Mouse (Mus musculus): ENCODE measurements at regions not wholly inside any gene's neighbourhood (a gene's known extent, or its start where the extent isn't known, plus 50 kb on each side); places are given as distances from the start of the nearest gene placed in this dataset.

GRCm38 (mm10) chr10:37240201-37240600 lies 101.5 kb upstream of the Marcks start:
- DNase-seq (ENCODE audit: low read depth in 2 of 2, low spot score in 2 of 2) = no peak

GRCm38 (mm10) chr10:37236001-37236822 lies 97.5 kb upstream of the Marcks start:
- DNase-seq (ENCODE audit: low read depth in 2 of 2, low spot score in 2 of 2) = no peak

- DNase-seq (ENCODE audit: low read depth in 2 of 2, low spot score in 2 of 2) = peak; percentile 3 to 8
Observed at GRCm38 (mm10) chr10:37231936-37232556, 93.3 kb upstream of the Marcks start.

- no peak for DNase-seq (ENCODE audit: low read depth in 2 of 2, low spot score in 2 of 2)
Observed at GRCm38 (mm10) chr10:37231159-37231558, 92.4 kb upstream of the Marcks start.

- DNase-seq (ENCODE audit: low read depth in 2 of 2, low spot score in 2 of 2) = no peak
Observed at GRCm38 (mm10) chr10:37227889-37228288, 89.2 kb upstream of the Marcks start.

GRCm38 (mm10) chr10:37221730-37222129 lies 83.0 kb upstream of the Marcks start:
- no peak for DNase-seq (ENCODE audit: low read depth in 2 of 2, low spot score in 2 of 2)

- no peak for DNase-seq (ENCODE audit: low read depth in 2 of 2, low spot score in 2 of 2)
Observed at GRCm38 (mm10) chr10:37220434-37220833, 81.7 kb upstream of the Marcks start.

- DNase-seq (ENCODE audit: low read depth in 2 of 2, low spot score in 2 of 2) = no peak
Observed at GRCm38 (mm10) chr10:37219936-37220335, 81.2 kb upstream of the Marcks start.

- no peak for DNase-seq (ENCODE audit: low read depth in 2 of 2, low spot score in 2 of 2)
Observed at GRCm38 (mm10) chr10:37219381-37219780, 80.7 kb upstream of the Marcks start.

GRCm38 (mm10) chr10:37214656-37215055 lies 75.9 kb upstream of the Marcks start:
- DNase-seq (ENCODE audit: low read depth in 2 of 2, low spot score in 2 of 2) = no peak

- DNase-seq (ENCODE audit: low read depth in 2 of 2, low spot score in 2 of 2) = no peak
Observed at GRCm38 (mm10) chr10:37212350-37213035, 73.8 kb upstream of the Marcks start.

GRCm38 (mm10) chr10:37211305-37211704 lies 72.6 kb upstream of the Marcks start:
- no peak for DNase-seq (ENCODE audit: low read depth in 2 of 2, low spot score in 2 of 2)

- no peak for DNase-seq (ENCODE audit: low read depth in 2 of 2, low spot score in 2 of 2)
Observed at GRCm38 (mm10) chr10:37210223-37210622, 71.5 kb upstream of the Marcks start.

- no peak for DNase-seq (ENCODE audit: low read depth in 2 of 2, low spot score in 2 of 2)
Observed at GRCm38 (mm10) chr10:37206986-37207385, 68.3 kb upstream of the Marcks start.

GRCm38 (mm10) chr10:37206546-37206945 lies 67.8 kb upstream of the Marcks start:
- DNase-seq (ENCODE audit: low read depth in 2 of 2, low spot score in 2 of 2) = no peak

GRCm38 (mm10) chr10:37203709-37204108 lies 65.0 kb upstream of the Marcks start:
- DNase-seq (ENCODE audit: low read depth in 2 of 2, low spot score in 2 of 2) = no peak

GRCm38 (mm10) chr10:37194798-37195453 lies 56.2 kb upstream of the Marcks start:
- DNase-seq (ENCODE audit: low read depth in 2 of 2, low spot score in 2 of 2) = no peak

GRCm38 (mm10) chr10:37194131-37194797 lies 55.5 kb upstream of the Marcks start:
- no peak for DNase-seq (ENCODE audit: low read depth in 2 of 2, low spot score in 2 of 2)

- DNase-seq (ENCODE audit: low read depth in 2 of 2, low spot score in 2 of 2) = no peak
Observed at GRCm38 (mm10) chr10:37192661-37193060, 53.9 kb upstream of the Marcks start.

- no peak for DNase-seq (ENCODE audit: low read depth in 2 of 2, low spot score in 2 of 2)
Observed at GRCm38 (mm10) chr10:37190092-37190491, 51.4 kb upstream of the Marcks start.

All from CD8-positive naive resting alpha-beta T cell, adult 2 months (primary cell).